Comparison of ENCODE assay signal across 8 mouse cellular contexts in the genomic region with DNA sequence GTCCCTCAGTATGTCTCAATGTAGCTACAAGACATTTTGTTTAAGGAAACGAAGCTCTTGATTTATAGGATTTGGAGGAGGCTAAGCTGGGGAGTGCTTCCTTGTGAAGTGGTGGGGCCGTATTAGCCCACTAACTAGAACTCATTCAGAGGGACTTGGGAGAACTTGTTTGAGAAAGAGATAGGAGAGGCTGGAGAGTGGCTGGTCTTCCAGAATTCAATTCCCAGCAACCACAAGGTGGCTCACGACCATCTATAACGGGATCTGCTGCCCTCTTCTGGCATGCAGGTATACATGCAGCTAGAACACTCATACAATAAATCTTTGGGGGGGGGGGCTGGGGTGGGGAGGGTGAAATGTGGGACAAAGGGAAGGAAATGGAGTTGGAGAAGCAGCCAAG.
DNase-seq lines count a peak whose midpoint lies in the region; ATAC-seq and TF ChIP-seq lines count a peak whose summit lies in the region.

No protein-coding gene starts in this region.

- no peaks in the 10 kb centered on the region; the same call in 1 of the 2 replicates for H3K27me3 ChIP-seq in ES-Bruce4 (ENCODE audit: control insufficient read depth, insufficient read depth, low read length, poor library complexity, severe bottlenecking)
- H3K27me3 ChIP-seq in limb, embryonic 14.5 days (ENCODE audit: control insufficient read depth, insufficient read depth, low read length) = no peaks in the 10 kb centered on the region

- no peak overlapping the region for H3K4me2 ChIP-seq in limb, embryonic 14.5 days (replicated peaks; ENCODE audit: low read depth, low read length, severe bottlenecking)

- no peak for ATAC-seq in limb, embryonic 14.5 days (ENCODE audit: low FRiP score, low read depth)

- no peak overlapping the region for H3K4me3 ChIP-seq in ES-Bruce4 (ENCODE audit: low read depth, low read length)
- H3K4me3 ChIP-seq in bone marrow macrophage, adult 2 months (ENCODE audit: insufficient read depth, low read length) = no peak overlapping the region
- no peak overlapping the region for H3K4me3 ChIP-seq in limb, embryonic 14.5 days (replicated peaks; ENCODE audit: low read length)

- no peaks in the 10 kb centered on the region for H3K4me1 ChIP-seq in ES-Bruce4 (ENCODE audit: control insufficient read depth, insufficient read depth, low read length)
- H3K4me1 ChIP-seq in bone marrow macrophage, adult 2 months (ENCODE audit: control insufficient read depth, insufficient read depth, low read length) = no peaks in the 10 kb centered on the region
- no peaks in the 10 kb centered on the region; the same call in 1 of the 2 replicates for H3K4me1 ChIP-seq in limb, embryonic 14.5 days (ENCODE audit: control insufficient read depth, insufficient read depth, low read length)

- peak; percentile 40 for DNase-seq in layer of hippocampus, adult 11-12 months (ENCODE audit: low spot score)
- no peak for DNase-seq in layer of hippocampus, adult 9-10 months (ENCODE audit: low spot score)
- DNase-seq in heart, postnatal 10 days = peak; percentile 62 to 76
- peak; percentile 47 for DNase-seq in limb, embryonic 14.5 days (ENCODE audit: low spot score)
- peak; percentile 62 for DNase-seq in testis, postnatal 10 days (ENCODE audit: low spot score)
- no peak for DNase-seq in spleen, postnatal 4 days (ENCODE audit: low spot score in 2 of 2)

- no peak for TF ChIP-seq POLR2A in ES-Bruce4 (IDR thresholded peaks at IDR 0.05; ENCODE audit: insufficient read depth, low read length)
- no peak for TF ChIP-seq POLR2A in bone marrow macrophage, adult 2 months (IDR thresholded peaks at IDR 0.05; ENCODE audit: borderline replicate concordance, low read depth, low read length)
- TF ChIP-seq POLR2A in limb, embryonic 14.5 days (IDR thresholded peaks at IDR 0.05; ENCODE audit: borderline replicate concordance, extremely low read depth, insufficient read depth, insufficient read length) = no peak

- TF ChIP-seq EP300 in ES-Bruce4 (IDR thresholded peaks at IDR 0.05; ENCODE audit: insufficient read depth, low read depth, low read length) = no peak

- no peak overlapping the region for H3K27ac ChIP-seq in ES-Bruce4 (ENCODE audit: insufficient read depth, low read length)
- H3K27ac ChIP-seq in bone marrow macrophage, adult 2 months (ENCODE audit: insufficient read depth, low read depth, low read length) = no peak overlapping the region
- no peak overlapping the region for H3K27ac ChIP-seq in limb, embryonic 14.5 days (replicated peaks; ENCODE audit: low read depth, low read length)

- H3K9ac ChIP-seq in ES-Bruce4 (ENCODE audit: low read depth, poor library complexity, severe bottlenecking) = no peak overlapping the region
- H3K9ac ChIP-seq in limb, embryonic 14.5 days (ENCODE audit: low read depth, low read length, severe bottlenecking) = no peak overlapping the region

- H3K36me3 ChIP-seq in ES-Bruce4 (ENCODE audit: control insufficient read depth, insufficient read depth, low read length, poor library complexity, severe bottlenecking) = no peaks in the 10 kb centered on the region
- no peaks in the 10 kb centered on the region for H3K36me3 ChIP-seq in limb, embryonic 14.5 days (ENCODE audit: control insufficient read depth, insufficient read depth, low read length)

- no peaks in the 10 kb centered on the region for H3K9me3 ChIP-seq in ES-Bruce4 (replicated peaks; ENCODE audit: control insufficient read depth, insufficient read depth, low read length, poor library complexity, severe bottlenecking)
- H3K9me3 ChIP-seq in limb, embryonic 14.5 days (ENCODE audit: control insufficient read depth, low read length) = no peaks in the 10 kb centered on the region

- intact Hi-C loops in heart, postnatal 10 days (cut with DNase I) = loop anchor here (1.0 to 10.0 kb wide), 3 partner anchors 115 to 855 kb away; no protein-coding TSS in a partner anchor

- TF ChIP-seq CTCF in ES-Bruce4 (IDR thresholded peaks at IDR 0.05; ENCODE audit: low read depth, low read length) = peak; percentile 63
- peak; percentile 45 for TF ChIP-seq CTCF in bone marrow macrophage, adult 2 months (IDR thresholded peaks at IDR 0.05; ENCODE audit: low read depth, low read length)

- 23% methylated on average over 4 of the region's 4 CpGs for WGBS in limb, embryonic 14.5 days

Comparison
In these comparisons a context has a peak if more than half of its experiments do, and no peak if none do; other contexts are left out.
1. DNase-seq: peak in layer of hippocampus, adult 11-12 months (single experiment), heart, postnatal 10 days (2 of 2), limb, embryonic 14.5 days (single experiment) and testis, postnatal 10 days (single experiment); none in layer of hippocampus, adult 9-10 months (single experiment) and spleen, postnatal 4 days (0 of 2).